Mouse (Mus musculus) regulatory T cell (primary cell): ENCODE data around the gene Olfr855.

Source experiments
- in situ Hi-C: fragments of 300-600 bp; cut with MboI, MseI; formaldehyde crosslinking; loops from one replicate; pipeline ENCODE4 v1.15.1; 2025; ENCODE audit warnings: high pct_unique_total_duplicates

The Olfr855 gene

DNA sequence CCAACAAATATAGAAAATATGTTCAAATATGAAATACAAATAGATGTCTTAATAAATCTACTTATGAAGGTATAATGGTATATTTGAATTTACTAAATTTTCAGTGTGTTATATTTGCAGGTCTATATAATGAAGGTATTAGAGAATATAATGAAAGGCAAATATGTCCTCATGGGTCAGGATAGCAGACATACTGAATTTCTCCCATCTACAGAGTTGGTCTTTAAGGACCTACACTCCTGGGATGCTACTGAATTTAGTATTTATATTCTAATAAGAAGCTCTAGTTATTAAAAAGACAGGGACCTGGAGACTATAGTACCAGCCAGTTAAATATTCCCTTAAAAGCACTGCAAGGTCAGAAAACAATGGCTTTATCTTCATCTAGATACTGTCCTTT is at the start of gene Olfr855:
Gene Olfr855, plus strand, starts transcription at position 301 of the 400 bp plus-strand sequence.
- in situ Hi-C loops, result no loop called here

DNA sequence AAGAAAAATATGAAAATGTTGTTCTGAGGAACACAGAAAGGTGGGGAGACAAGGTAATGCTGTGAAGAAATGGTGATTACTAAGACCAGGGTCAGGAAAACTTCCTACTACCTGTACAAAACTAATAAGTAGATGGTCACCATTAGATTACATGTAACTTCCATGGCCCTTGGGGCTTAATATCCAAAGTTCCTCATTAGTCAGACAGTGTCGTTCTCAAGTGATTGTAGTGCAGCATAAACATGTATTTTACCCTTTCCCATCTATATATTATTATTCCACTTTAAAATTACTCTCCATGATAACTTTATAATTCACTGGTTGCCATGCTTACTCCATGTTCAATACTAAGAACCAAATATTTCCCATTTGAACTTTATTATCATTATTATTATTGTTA is 41.4 kb upstream of the Olfr855 start, which contains the start of gene Olfr853:
Gene Olfr853, minus strand, starts transcription at position 101 of the 400 bp plus-strand sequence.
- in situ Hi-C loops, result no loop called here

- in situ Hi-C loops, result loop anchor here (10.0 kb wide), 1 partner anchor 612 kb away; no protein-coding TSS in a partner anchor
These were observed 15.1 kb upstream of the Olfr855 start, which contains the start of gene Olfr854 for GRCm38 (mm10) chr9:19567282-19567681. TSS of gene Olfr854 (minus strand) at chr9:19567382.

DNA sequence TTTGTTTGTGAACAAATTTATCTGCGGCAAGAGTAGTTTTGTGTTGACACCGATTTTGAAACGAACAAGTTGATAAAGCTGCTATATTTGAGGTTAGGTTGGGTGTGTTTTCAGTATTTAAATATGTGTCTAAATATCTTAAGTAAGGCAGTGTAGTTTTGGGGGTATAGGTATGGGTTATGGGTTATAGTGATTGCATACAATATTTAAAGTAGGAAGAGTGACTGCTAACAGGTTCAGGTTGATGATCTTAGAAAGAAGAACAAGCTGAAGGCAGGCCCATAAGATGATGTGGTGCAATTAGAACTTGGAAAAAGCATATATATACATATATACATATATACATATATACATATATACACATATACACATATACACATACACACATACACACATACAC is 38.9 kb downstream of the Olfr855 start:
- in situ Hi-C loops, result loop anchor here (25.0 kb wide), 2 partner anchors 766 to 966 kb away; partner anchors contain the start of genes Zfp560 and Zfp846

- in situ Hi-C loops, result loop anchor here (25.0 kb wide), 2 partner anchors 765 to 965 kb away; partner anchors contain the start of genes Zfp560 and Zfp846
These were observed 39.7 kb downstream of the Olfr855 start, which contains the start of gene Zfp317 for GRCm38 (mm10) chr9:19621843-19622822. TSS of gene Zfp317 (plus strand) at chr9:19622102.

DNA sequence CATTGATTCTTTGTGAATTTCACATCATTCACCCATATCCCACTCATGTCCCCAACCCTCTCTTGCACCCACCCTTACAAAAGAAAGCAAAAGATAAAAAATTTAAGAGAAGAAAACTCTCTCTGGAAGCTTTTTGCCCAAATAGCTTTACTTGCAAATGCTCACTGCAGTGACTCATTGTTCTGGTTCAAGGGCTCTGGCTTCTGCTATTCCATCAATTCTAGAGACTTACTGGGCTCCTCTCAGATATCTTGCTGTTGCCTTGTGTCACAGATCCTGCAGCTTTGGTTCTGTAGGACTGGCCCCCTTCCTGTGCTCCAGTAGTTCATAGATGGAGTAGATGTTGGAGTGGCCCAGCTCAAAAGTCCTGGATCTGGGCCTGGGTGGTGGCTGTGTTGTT is 47.2 kb downstream of the Olfr855 start:
- in situ Hi-C loops, result no loop called here
